Mouse (Mus musculus) retina, embryonic 14.5 days (tissue): ENCODE measurements around the gene Dspp.

Experiments
- DNase-seq: peaks from one replicate; pipeline ENCODE4 v3.0.0-alpha.2; 2015; ENCODE audit warnings: low spot score

The Dspp gene

DNA sequence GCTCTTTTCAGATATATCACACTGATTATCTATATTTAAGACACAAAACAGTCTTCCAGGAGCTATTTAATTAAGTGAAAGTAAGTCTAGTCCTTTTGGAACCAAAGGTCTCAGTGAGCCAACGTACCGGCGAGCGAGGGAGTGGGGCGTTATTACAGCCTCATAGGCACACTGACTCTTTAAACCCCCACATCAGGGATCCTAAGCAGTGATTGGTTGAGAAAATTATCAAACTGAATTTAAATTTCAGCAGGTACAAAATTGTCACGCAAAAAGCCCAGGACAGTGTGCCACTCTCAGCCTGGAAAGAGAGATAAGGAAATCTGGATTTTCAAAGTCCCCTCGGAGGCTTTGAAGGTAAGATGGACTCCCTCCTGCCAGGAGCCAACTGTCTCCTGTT, at the start of gene Dspp:
Dspp (plus strand) TSS at position 301 of the 400 bp plus-strand sequence.
- DNase-seq: no peak

DNA sequence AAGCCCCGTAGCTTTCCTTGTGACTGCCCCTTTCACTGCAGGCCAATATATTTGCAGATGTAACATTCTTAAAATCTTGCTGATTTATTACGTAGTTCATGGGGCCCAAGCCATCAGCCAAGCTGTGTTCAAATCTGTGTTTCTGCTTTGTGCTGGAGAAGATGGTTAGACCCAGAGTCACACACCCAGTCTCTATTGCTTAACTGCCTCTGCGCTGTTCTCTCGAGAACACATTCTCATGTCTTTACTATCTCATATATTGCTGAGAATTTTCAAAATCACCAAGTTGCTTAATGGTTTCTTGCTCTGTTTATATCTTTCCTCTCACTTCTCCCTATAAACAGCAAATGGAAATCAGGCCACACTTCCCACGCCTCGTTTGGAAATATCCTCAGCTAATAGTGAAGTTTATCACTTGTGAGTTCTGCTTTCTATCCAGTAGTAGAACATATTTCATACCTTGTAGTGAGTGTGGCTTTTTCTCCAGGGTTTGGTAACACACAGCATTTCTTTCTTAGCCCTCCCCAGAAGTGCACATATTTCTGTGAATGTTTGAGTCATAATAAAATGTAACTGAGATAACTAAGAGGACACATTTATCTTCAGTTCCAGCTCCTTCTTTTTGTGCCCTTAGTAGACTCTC, 46.4 kb upstream of the Dspp start:
- DNase-seq: no peak

DNA sequence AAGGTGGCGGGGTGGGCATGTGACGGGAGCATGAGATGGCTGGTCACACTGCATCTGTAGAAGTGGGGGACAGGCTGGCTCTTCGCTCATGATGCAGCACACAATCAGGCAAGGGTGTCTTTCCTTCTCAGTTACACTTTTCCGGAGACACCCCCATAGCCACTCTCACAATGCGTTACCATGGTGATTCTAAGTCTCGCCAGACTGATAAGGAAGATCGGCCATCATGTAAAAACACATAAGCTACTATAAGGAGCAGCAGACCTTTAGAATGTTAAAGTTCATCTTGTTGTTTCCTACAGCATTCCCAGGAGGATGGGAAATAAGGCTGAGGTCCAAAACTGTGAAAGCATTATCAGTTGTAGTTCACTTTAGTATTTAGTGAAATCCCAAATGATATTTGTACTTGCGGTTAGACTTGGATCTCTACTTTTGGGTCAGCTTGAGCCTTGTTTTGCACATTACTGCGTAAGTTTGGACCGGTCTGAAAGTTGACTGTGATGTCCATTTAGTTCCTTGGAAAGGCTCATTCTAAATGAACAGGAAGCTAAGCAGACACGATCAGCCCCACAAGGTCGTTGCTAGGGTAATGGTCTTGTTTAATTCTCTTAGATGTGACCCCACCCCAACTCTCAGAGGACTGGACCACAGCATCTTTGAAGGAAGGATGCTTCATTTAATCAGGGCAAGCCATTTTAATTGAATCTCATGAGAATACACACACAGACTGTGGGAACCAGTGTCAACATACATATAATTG, 43.8 kb upstream of the Dspp start:
- DNase-seq: no peak

DNA sequence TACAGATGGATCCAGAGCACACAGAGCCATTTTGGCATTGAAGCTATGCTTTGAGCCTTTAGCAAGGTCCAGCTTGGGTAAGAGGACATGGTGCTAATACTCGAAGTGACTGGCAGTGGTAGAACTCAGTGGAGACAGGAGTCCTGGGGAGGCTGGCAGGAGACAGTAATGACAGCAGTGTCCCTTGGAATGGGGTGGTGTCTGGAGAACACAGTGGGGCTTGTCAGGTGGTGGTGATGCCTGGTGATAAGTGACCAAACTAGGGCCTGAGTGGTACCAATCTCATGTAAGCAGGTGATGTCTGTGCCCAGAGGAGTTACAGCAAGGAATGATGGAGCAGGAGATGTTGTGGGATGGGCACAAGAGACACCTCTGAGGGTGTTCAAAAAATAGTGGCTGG, 43.2 kb upstream of the Dspp start:
- no peak for DNase-seq

DNA sequence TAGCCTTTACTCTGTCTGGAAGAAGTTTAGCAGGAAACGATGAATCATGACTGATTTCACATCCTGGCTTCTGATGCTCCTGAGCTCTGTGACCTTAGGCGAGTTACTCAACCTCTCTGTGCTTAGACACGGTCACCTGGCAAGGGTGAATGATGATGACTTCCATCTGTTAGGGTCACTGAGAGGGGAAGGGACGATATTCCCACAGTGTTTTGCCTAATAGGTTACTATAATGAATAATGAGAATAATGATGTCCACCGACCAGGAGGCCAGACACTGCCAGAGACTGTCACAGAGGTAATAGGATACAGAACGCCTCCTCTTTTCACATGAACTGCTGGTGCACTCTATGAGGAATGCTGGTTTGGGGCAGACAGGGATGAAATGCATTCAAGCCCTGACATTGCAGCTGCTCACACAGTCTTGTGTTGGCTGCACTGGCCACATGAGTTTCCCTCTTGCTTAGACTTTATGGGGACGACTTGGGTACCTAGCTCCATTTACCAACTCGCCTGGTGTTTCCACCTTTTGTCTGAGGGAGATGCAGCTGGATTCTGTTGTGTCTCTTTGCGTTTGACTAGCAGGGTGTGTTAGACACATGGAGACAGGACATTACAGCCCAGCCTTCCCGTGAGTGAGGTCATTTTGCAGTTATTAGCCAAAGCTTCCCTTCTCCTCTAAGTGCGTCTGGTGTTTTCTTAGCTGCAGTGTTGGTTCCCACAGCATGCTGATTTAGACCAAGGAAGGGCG, 42.1 kb upstream of the Dspp start:
- DNase-seq: no peak

DNA sequence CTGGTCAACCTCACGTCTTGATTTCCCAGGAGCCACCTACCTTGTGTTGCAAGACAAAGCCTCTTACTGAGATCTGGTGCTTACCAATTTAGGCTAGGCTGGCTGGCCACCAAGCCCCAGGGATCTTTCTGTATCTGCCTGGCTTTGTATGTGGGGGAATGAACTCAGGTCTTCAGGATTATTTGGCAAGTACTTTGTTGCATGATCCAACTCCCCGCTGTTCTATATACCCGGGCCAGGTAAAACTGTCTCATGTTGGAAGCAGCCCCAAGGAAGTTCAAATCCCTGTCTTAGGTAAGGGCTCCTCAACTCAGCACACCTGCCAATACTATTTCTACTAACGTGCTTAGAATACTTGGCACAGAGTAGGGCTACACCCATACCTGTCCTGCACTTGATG, 39.6 kb upstream of the Dspp start:
- DNase-seq: no peak

DNA sequence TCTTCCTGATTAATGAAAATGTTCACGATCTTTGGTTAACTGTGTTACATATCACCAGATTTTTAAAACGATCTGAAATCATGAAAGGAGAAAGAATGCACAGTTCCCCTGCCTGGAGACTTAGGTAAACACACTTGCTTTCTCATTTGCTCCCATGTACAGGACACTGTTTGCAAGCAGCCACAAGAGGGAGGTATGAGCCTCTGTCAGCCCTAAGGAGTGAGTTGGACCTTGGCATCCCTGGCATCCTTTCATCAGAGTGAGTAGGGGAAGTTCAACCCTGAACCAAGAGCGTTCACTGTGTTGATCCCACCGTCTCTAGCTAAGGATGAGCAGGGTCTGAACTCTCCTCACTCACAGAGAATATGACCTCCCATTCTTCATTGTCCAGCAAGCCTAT, 39.0 kb upstream of the Dspp start:
- DNase-seq: no peak

DNA sequence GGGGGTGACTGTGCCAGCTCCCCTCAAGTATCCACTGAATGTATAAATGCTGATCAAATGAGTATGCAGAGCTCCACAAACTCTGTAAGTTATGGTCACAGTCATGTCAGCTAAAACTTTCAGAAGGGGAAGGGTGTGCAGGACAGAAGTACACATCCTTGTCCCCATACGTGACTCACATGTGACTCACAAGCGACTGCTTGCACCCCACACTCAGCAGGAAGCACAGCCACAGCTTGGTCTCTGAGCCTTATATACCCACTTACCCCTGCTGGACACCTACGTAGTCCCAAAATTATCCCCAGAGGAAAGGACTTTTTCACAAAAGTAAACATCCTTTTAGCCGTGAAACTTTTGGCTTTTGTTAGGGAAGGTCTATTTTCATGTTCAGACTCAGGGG, 36.8 kb upstream of the Dspp start:
- DNase-seq: no peak

DNA sequence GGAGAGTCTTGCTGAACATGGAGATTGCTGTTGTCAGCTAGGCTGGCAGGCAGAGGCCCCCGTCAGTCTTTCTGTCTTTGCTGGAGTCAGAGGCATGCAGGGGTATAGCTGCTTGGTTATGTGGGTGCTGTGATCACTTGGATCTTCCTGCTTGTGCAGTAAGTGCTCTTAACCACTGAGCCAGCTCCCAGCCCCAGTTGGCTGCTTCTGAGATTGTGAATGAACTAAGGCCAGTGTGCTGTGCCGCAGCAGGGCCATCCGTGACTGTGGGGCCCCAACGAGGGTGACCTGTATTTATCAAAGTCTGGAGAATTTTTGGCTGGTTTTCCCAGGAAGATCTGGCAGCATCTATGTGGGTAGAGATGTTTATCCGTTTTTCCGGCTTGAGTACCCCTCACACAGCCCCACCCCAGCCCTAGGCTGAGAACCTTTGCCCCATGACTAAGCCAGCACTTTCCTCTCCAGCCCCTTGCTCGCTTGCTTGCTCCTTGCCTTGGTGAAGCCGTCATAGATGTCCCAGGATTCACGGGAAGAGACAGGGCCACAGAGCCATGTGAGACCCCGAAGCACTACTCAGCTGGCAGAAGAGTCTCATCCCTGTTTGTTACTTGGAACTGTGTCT, 32.5 kb upstream of the Dspp start:
- no peak for DNase-seq

DNA sequence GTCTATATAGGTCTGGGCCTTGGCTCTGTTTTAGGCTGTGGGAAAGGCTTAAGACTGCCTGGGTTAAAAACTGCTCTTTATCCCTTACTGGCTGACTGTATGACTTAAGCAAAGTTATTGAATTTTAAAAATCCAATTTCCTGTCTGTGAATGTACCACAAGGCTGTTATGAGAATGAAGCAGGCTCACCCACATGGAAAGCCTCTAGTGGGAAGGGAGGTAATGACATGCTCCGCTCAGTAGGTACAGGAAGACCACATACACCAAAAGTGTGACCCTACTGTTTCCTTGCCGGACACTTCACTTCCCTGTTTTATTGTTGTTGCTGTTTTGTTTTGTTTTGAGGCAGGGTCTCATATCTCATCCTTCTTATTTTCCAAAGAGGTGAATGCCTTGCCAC, 29.4 kb upstream of the Dspp start:
- DNase-seq: no peak

DNA sequence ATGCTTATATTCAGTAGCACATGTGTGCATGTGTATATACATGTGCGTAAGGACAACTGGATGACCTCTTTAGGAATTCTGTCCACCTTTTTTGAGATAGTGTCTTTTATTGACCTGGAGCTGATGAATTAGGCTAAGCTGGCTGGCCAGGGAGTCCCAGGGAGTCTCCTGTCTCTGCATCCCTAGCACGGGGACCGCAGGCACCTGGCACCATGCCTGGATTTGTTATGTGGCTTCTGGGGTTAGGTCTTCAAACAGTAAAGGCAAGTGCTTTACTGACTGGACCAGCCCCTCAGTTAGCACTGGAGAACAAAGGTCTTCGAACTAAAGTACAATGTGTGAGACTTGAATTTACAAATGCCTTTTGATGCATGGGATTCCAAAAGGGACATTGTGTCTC, 26.5 kb upstream of the Dspp start:
- no peak for DNase-seq

DNA sequence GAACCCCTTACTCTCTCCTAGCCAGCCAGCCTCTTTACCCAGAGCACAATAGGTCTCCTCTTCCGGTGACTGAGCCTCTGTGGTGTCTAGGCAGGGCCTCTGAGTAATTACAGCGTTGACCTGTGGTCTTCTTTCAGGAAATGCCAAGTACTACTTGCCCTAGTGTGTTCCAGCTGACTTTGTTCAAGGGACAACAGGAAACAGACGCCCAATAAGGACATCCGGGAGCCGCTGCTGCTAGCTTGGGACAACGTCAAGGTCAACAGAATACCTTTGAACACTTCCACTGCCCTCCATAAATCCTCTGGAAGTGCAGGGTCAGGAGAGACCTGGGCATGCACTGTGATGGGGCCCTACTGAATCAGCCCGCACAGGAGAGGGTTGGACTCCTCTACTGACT, 21.2 kb upstream of the Dspp start:
- no peak for DNase-seq

DNA sequence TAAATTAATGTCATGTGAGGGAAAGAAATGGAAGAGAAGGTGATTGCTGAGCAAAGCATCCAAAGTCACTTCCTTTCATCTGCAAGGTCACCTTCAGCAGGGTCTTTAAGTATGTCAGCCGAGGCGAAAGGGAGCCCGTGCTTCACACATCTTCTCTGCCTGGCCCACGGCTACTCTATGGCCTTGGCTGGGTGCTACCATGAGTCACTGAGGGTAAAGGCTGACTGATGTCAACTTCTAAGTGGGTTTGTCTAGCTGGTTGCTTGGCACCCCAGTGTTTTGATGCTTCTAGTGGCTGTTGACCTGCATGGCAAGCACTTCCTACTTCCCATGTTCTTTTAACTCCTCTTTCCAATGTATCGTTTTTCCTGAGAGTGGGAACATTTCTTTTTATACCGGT, 20.3 kb upstream of the Dspp start:
- DNase-seq: no peak

DNA sequence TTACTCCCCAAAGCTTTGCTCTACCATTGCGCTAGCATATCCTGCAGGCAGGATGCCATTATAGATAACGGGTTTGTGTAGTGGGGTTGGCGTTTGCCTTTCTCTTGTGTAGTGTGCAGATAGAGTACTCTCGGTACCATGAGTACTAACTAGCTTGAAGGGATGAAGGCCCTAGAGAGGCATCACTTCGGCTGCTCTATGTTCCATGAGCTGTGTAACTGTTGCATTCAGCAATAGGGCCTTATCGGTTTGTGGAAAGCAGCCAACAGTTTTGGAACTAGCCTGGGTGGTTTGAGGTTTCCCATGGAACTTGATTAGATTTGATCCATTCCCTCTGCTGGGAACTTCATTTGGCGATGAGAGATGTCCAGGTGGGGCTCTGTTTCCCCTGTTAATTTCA, 12.8 kb upstream of the Dspp start:
- DNase-seq: no peak

DNA sequence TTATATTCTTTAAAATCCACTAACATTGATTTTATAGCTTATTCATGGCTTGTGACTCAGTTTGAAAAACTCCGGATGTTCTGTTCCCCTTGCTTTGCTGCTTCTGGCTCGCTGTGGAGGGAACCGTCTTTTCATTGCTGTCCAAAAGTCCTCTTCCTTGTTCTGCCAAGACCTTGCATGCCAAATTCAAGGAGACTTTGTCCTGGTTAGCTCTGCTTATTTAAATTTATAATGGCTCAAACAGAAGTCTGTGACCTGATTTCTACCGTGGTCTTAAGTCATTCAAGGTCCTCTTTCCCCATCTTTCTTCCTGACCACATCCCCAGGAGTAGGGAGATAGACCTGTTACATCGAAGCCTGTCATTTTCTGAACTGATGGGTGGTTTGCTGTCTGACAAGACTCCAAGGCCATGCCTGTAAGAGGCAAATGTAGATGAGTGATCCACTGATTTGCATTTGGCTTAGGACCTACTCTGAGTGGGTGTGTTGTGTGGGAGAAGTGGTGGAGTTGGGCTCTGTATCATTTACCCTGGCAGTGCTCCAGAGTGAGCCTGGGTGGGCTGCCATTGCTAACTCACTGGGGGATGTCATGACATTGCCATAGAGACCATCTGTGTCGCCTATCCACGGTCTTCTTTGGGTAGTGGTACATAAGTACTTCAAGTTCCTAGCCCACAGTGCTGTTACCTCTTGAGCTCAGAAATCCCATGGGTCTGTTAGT, 12.0 kb upstream of the Dspp start:
- DNase-seq: no peak

DNA sequence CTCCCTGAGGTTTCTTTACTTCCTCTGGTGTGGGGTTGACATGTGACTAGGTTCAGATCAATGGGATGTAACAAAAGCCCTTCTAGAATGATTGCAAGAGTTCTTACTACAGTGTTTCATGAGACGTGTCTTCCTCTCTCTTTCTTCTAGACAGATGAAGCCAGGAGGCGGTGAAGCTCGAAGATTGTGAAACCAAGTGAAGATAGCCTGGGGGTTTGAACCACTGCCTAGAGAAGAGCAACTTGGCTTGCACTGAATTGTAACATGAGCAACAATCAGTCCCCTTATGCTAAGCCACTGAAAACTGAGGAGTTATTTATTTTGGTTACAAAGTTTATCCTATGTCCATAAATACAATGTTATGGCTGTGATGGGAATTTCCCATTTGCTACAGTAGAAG, 9.9 kb upstream of the Dspp start:
- DNase-seq: no peak

DNA sequence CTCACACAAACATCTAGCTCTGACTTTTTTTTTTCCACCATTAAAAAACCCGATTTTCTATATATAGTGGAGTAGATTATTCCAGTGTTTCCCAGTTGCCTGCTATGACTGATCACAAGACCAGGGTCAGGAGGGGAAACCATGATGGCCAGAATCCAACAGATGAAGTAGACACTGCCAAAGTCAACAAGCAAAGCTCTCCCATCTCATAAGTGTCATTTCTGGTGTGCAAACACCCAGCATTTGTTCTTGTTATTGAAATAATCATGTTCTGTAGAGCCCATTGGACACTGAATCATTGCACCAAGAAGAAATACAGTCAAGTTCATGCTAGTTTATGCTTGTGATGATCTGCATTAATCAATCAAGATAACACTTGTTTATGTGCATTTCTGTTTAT, 9.1 kb upstream of the Dspp start:
- DNase-seq: no peak

DNA sequence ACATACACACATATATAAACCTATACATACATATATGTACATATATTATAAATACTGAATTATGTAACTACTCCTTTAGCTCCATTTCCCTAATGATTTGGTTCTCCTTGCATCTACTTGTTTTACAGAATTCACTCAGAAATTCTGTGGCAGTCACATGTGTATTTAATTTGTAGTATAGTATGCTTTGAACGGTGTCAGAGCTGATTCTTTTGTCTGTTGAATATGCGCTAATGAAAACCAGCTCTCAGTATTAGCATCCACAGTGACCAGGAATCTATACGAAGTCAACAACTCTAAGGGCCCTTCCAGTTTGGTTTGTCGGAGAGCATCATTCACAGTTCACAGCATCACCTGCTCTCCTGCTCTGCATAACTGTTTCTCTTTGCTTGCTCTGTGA, 7.0 kb upstream of the Dspp start:
- DNase-seq: no peak

DNA sequence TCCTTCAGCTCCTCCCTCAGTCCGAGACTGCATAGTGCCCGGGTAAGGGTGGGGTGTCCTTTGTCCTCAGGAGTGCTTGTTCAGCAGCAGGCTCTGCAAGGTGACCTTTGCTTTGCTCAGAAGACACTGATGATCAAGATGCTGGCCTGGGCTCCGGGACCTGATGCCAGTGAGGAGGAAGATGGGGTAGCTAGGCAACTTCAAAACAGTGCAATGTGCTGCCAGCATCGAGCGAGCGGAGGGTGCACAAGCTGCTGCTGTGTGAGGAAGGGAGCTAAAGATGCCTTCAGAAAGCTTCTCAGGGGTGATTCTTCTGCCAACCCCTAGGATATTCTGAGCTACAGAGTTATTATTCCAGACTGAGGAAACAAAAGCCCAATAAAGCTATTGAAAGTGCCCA, 2.6 kb downstream of the Dspp start:
- no peak for DNase-seq

DNA sequence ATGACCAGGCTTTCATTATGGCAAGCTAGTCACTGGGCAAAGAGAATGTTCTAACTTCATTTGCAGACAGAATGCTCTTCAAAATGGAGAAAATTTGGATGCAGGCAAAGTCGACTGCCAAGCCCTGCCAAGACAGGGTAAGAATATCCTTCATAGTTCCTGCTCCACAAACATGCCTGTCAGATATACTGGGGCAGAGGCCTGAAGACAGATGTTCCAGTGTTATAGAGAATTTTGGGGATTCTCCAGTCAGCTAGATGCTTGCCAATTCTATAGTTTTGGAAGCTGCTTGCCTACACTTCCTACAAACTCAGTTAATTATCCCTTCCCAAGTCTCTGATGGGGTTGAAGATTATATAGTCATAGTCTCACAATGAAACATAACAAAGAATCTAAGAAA, 13.2 kb downstream of the Dspp start:
- DNase-seq: no peak

DNA sequence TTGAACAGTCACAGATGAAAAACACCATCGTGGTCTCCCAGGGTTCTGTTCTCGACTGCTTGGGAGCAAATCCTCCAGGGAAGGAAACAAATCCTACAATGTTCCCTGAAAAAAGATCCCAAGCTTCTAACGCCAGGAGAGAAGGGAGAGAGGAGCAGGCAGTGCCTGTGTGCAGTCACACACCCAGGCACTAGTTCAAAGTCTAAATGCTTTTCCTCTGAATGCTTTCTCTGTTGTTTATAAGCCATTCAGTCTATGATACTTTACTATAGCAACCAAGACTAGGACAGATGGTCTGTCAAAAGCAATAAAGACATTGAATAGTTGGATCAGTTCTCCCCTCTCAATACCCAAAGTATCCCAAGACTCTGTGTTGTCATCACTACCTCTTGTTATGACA, 16.8 kb downstream of the Dspp start:
- no peak for DNase-seq

DNA sequence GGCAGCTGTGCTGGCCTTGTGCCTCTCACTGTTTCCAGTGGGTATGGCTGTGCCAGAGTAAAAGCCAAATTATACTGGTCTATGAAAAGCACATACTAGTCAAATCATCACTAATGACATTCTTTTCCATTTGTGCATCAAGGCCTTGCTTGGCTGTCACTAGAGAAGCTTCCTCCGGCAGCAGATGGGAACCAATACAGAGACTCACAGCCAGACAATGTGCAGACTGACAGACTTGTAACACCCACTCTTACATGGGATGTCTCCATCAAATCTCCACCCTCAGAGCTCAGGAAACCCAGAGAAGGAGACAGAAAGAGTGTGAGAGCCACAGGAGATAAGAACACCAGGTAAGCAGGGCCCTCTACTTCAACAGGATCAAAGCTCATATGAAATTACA, 24.6 kb downstream of the Dspp start:
- DNase-seq: no peak
